ENCODE assay signal across 21 mouse cellular contexts in genomic region chr16:91947093-91947492, GRCm38 (mm10).
DNase-seq lines count a peak whose midpoint lies in the region; ATAC-seq and TF ChIP-seq lines count a peak whose summit lies in the region.
"Had no signal": no experiment of that assay in that cellular context is flagged by ENCODE, and none has a peak within 500 bp of the region (broad histone marks: within the 10 kb centered on the region; RNA-seq: fewer than 3 reads in every experiment).

No protein-coding gene starts in this region.

- peak overlapping the region; percentile 45 for H3K4me2 ChIP-seq in hindbrain, postnatal 0 days (ENCODE audit: low read depth, low read length)
- no peak overlapping the region for H3K4me2 ChIP-seq in hindbrain, embryonic 12.5 days (replicated peaks)
- H3K4me2 ChIP-seq: lung, embryonic 15.5 days; neural tube, embryonic 12.5 days had no signal

- H3K9ac ChIP-seq in hindbrain, postnatal 0 days (replicated peaks; ENCODE audit: low read length), result no peak overlapping the region
- H3K9ac ChIP-seq in hindbrain, embryonic 12.5 days, result no peak overlapping the region
- H3K9ac ChIP-seq: liver, embryonic 14.5 days; lung, embryonic 15.5 days; neural tube, embryonic 12.5 days had no signal

- TF ChIP-seq CTCF in hindbrain, postnatal 0 days (IDR thresholded peaks at IDR 0.05; ENCODE audit: low read depth), result no peak
- no peak for TF ChIP-seq CTCF in testis, adult 2 months (IDR thresholded peaks at IDR 0.05; ENCODE audit: control insufficient read depth, insufficient read depth, insufficient replicate concordance, low read depth, low read length)

- WGBS in hindbrain, postnatal 0 days, result 42% methylated on average over 11 of the region's 11 CpGs
- 70% methylated on average over 11 of the region's 11 CpGs for WGBS in hindbrain, embryonic 12.5 days

- no peaks in the 10 kb centered on the region for H3K27me3 ChIP-seq in hindbrain, postnatal 0 days (ENCODE audit: insufficient read depth, low read length)
- H3K27me3 ChIP-seq in hindbrain, embryonic 12.5 days, result no peaks in the 10 kb centered on the region; the same call in 1 of the 2 replicates
- no peaks in the 10 kb centered on the region for H3K27me3 ChIP-seq in testis, adult 2 months (ENCODE audit: control insufficient read depth, insufficient read depth, low read length)
- H3K27me3 ChIP-seq: lung, embryonic 15.5 days; neural tube, embryonic 12.5 days had no signal

- no peaks in the 10 kb centered on the region for H3K36me3 ChIP-seq in hindbrain, postnatal 0 days (ENCODE audit: insufficient read depth, low read length)
- H3K36me3 ChIP-seq in hindbrain, embryonic 12.5 days, result no peaks in the 10 kb centered on the region
- H3K36me3 ChIP-seq in testis, adult 2 months (ENCODE audit: control insufficient read depth, insufficient read depth, low read length), result no peaks in the 10 kb centered on the region
- H3K36me3 ChIP-seq: heart, embryonic 10.5 days; lung, embryonic 15.5 days; neural tube, embryonic 12.5 days had no signal

- DNase-seq in adrenal gland, adult (ENCODE audit: inconsistent age in 2 of 2, low spot score in 1 of 2), result peak; percentile 59 to 65
- DNase-seq in adrenal gland, postnatal 14 days, result no peak
- DNase-seq in cerebellum, postnatal 14 days, result peak; percentile 64 to 66
- no peak for DNase-seq in cerebellum, adult 9-11 months
- DNase-seq in hindbrain, postnatal 0 days (ENCODE audit: low spot score), result peak; percentile 12
- DNase-seq in testis, postnatal 10 days (ENCODE audit: low spot score), result no peak
- DNase-seq: embryo, embryonic 11 days; gastrocnemius, postnatal 36 days; lung, postnatal 4 days; right cerebral cortex, postnatal 14 days; spleen, adult 18-20 months; thymus, adult 18-20 months; thymus, postnatal 4 days had no signal

- no peaks in the 10 kb centered on the region for H3K4me1 ChIP-seq in hindbrain, postnatal 0 days (ENCODE audit: insufficient read depth, low read length)
- no peaks in the 10 kb centered on the region for H3K4me1 ChIP-seq in hindbrain, embryonic 12.5 days
- H3K4me1 ChIP-seq in testis, adult 2 months (ENCODE audit: control insufficient read depth, insufficient read depth, low read length), result peaks cover 10% of the 10 kb centered on the region
- H3K4me1 ChIP-seq: heart, embryonic 10.5 days; lung, embryonic 15.5 days; neural tube, embryonic 12.5 days had no signal

- no peaks in the 10 kb centered on the region for H3K9me3 ChIP-seq in hindbrain, postnatal 0 days (ENCODE audit: low read length)
- no peaks in the 10 kb centered on the region for H3K9me3 ChIP-seq in hindbrain, embryonic 12.5 days (replicated peaks)
- H3K9me3 ChIP-seq: heart, embryonic 10.5 days; lung, embryonic 15.5 days; neural tube, embryonic 12.5 days had no signal

- no peak for TF ChIP-seq POLR2A in testis, adult 2 months (IDR thresholded peaks at IDR 0.05; ENCODE audit: control insufficient read depth, low read depth, low read length)

- ATAC-seq in hindbrain, postnatal 0 days, result no peak
- ATAC-seq in hindbrain, embryonic 12.5 days (ENCODE audit: low FRiP score), result no peak
- ATAC-seq: intestine, embryonic 16.5 days had no signal

- H3K27ac ChIP-seq in hindbrain, postnatal 0 days, result peak overlapping the region; percentile 12; the same call in 1 of the 2 replicates
- no peak overlapping the region for H3K27ac ChIP-seq in hindbrain, embryonic 12.5 days
- H3K27ac ChIP-seq in testis, adult 2 months (ENCODE audit: control insufficient read depth, insufficient read depth, low read depth, low read length), result no peak overlapping the region
- H3K27ac ChIP-seq: heart, embryonic 10.5 days; kidney, postnatal 0 days; liver, embryonic 14.5 days; lung, embryonic 15.5 days; neural tube, embryonic 12.5 days had no signal

- 0 out of 2 replicates have a peak overlapping the region, but pooled peaks have one; percentile 3 for H3K4me3 ChIP-seq in hindbrain, postnatal 0 days (ENCODE audit: low read length)
- H3K4me3 ChIP-seq in hindbrain, embryonic 12.5 days, result no peak overlapping the region
- H3K4me3 ChIP-seq in testis, adult 2 months (ENCODE audit: control insufficient read depth, low read depth, low read length), result peak overlapping the region; percentile 75
- H3K4me3 ChIP-seq: heart, embryonic 10.5 days; lung, embryonic 15.5 days; neural tube, embryonic 12.5 days had no signal

Comparison
In these comparisons a context has a peak if more than half of its experiments do, and no peak if none do; other contexts are left out.
1. DNase-seq: peak in adrenal gland, adult (2 of 2), cerebellum, postnatal 14 days (2 of 2) and hindbrain, postnatal 0 days (single experiment); none in adrenal gland, postnatal 14 days (single experiment), cerebellum, adult 9-11 months (single experiment) and testis, postnatal 10 days (single experiment).